Mouse (Mus musculus): Measurements from ENCODE around the gene Rbfox1.
A peak's percentile ranks its signal among the peaks of the same experiment; 100 is the strongest.

Rbfox1 gene

GRCm38 (mm10) chr16:7017310-7017709 lies 1132.2 kb downstream of the Rbfox1 start:
- DNase-seq (ENCODE audit: low read depth, low spot score), result no peak

GRCm38 (mm10) chr16:7034231-7034630 lies 1149.1 kb downstream of the Rbfox1 start:
- no peak for DNase-seq (ENCODE audit: low read depth, low spot score)

- no peak for DNase-seq (ENCODE audit: low read depth, low spot score)
Measured at GRCm38 (mm10) chr16:7036566-7036965, 1151.4 kb downstream of the Rbfox1 start.

- no peak for DNase-seq (ENCODE audit: low read depth, low spot score)
Measured at GRCm38 (mm10) chr16:7036988-7037387, 1151.8 kb downstream of the Rbfox1 start.

GRCm38 (mm10) chr16:7038639-7039260 lies 1153.6 kb downstream of the Rbfox1 start:
- no peak for DNase-seq (ENCODE audit: low read depth, low spot score)

- DNase-seq (ENCODE audit: low read depth, low spot score), result no peak
Measured at GRCm38 (mm10) chr16:7039404-7040367, 1154.5 kb downstream of the Rbfox1 start.

GRCm38 (mm10) chr16:7040691-7041090 lies 1155.5 kb downstream of the Rbfox1 start:
- no peak for DNase-seq (ENCODE audit: low read depth, low spot score)

GRCm38 (mm10) chr16:7047421-7047820 lies 1162.3 kb downstream of the Rbfox1 start:
- no peak for DNase-seq (ENCODE audit: low read depth, low spot score)

- peak; percentile 52 for DNase-seq (ENCODE audit: low read depth, low spot score)
Measured at GRCm38 (mm10) chr16:7049162-7049971, 1164.2 kb downstream of the Rbfox1 start.

GRCm38 (mm10) chr16:7050945-7051344 lies 1165.8 kb downstream of the Rbfox1 start:
- no peak for DNase-seq (ENCODE audit: low read depth, low spot score)

GRCm38 (mm10) chr16:7051991-7052390 lies 1166.8 kb downstream of the Rbfox1 start:
- DNase-seq (ENCODE audit: low read depth, low spot score), result no peak

- no peak for DNase-seq (ENCODE audit: low read depth, low spot score)
Measured at GRCm38 (mm10) chr16:7052408-7052807, 1167.3 kb downstream of the Rbfox1 start.

- DNase-seq (ENCODE audit: low read depth, low spot score), result peak; percentile 86
Measured at GRCm38 (mm10) chr16:7057789-7058188, 1172.6 kb downstream of the Rbfox1 start.

- DNase-seq (ENCODE audit: low read depth, low spot score), result no peak
Measured at GRCm38 (mm10) chr16:7058556-7058955, 1173.4 kb downstream of the Rbfox1 start.

- DNase-seq (ENCODE audit: low read depth, low spot score), result no peak
Measured at GRCm38 (mm10) chr16:7059596-7059995, 1174.4 kb downstream of the Rbfox1 start.

GRCm38 (mm10) chr16:7060864-7061263 lies 1175.7 kb downstream of the Rbfox1 start:
- DNase-seq (ENCODE audit: low read depth, low spot score), result no peak

GRCm38 (mm10) chr16:7062512-7062911 lies 1177.4 kb downstream of the Rbfox1 start:
- no peak for DNase-seq (ENCODE audit: low read depth, low spot score)

GRCm38 (mm10) chr16:7067109-7067508 lies 1182.0 kb downstream of the Rbfox1 start:
- no peak for DNase-seq (ENCODE audit: low read depth, low spot score)

- peak; percentile 69 for DNase-seq (ENCODE audit: low read depth, low spot score)
Measured at GRCm38 (mm10) chr16:7069599-7069998, 1184.4 kb downstream of the Rbfox1 start.

- no peak for DNase-seq (ENCODE audit: low read depth, low spot score)
Measured at GRCm38 (mm10) chr16:7074786-7075185, 1189.6 kb downstream of the Rbfox1 start.

- DNase-seq (ENCODE audit: low read depth, low spot score), result no peak
Measured at GRCm38 (mm10) chr16:7075749-7076148, 1190.6 kb downstream of the Rbfox1 start.

GRCm38 (mm10) chr16:7076305-7076704 lies 1191.2 kb downstream of the Rbfox1 start:
- no peak for DNase-seq (ENCODE audit: low read depth, low spot score)
